Comparison of ENCODE assay signal across 1 mouse cellular context in genomic region chr15:81729241-81729791, GRCm38 (mm10).
TF ChIP-seq lines count a peak whose summit lies in the region.

No protein-coding gene starts in this region.

TF ChIP-seq in MEL, 35 proteins besides CTCF, POLR2A, EP300 and RAD21 (continued from another document):
- TF ChIP-seq TCF12 (IDR thresholded peaks at IDR 0.05; ENCODE audit: low read depth, low read length), result no peak
- TF ChIP-seq ELF1 (IDR thresholded peaks at IDR 0.05; ENCODE audit: low read depth, low read length), result no peak
- no peak for TF ChIP-seq HCFC1 (IDR thresholded peaks at IDR 0.05; ENCODE audit: low read depth, low read length)
- TF ChIP-seq TBP (IDR thresholded peaks at IDR 0.05; ENCODE audit: low read depth, low read length), result no peak
- TF ChIP-seq POLR2AphosphoS2 (IDR thresholded peaks at IDR 0.05; ENCODE audit: low read length), result no peak
- no peak for TF ChIP-seq JUND (IDR thresholded peaks at IDR 0.05; ENCODE audit: low read depth, low read length)
- no peak for TF ChIP-seq NELFE (IDR thresholded peaks at IDR 0.05; ENCODE audit: low read depth, low read length)
- TF ChIP-seq MAFK (IDR thresholded peaks at IDR 0.05; ENCODE audit: borderline replicate concordance, low read depth, low read length), result no peak
- no peak for TF ChIP-seq USF2 (IDR thresholded peaks at IDR 0.05; ENCODE audit: borderline replicate concordance in 1 of 2, insufficient read depth in 1 of 2, low read depth in 1 of 2, low read length in 2 of 2)
- no peak for TF ChIP-seq UBTF (IDR thresholded peaks at IDR 0.05; ENCODE audit: borderline replicate concordance, insufficient read depth, low read depth, low read length)
- no peak for TF ChIP-seq SMC3 (IDR thresholded peaks at IDR 0.05; ENCODE audit: low read depth, low read length)
- no peak for TF ChIP-seq KAT2A (conservative IDR thresholded peaks at IDR 0.05; ENCODE audit: low read depth, low read length)
- TF ChIP-seq MYC (IDR thresholded peaks at IDR 0.05; ENCODE audit: low read depth, low read length), result no peak
- TF ChIP-seq ZNF384 (IDR thresholded peaks at IDR 0.05; ENCODE audit: low read depth, low read length), result no peak
- no peak for TF ChIP-seq CHD1 (IDR thresholded peaks at IDR 0.05; ENCODE audit: low read depth, low read length)
- TF ChIP-seq TAL1 (IDR thresholded peaks at IDR 0.05; ENCODE audit: low read length), result no peak
- TF ChIP-seq MXI1 (IDR thresholded peaks at IDR 0.05; ENCODE audit: low read depth, low read length), result no peak
- TF ChIP-seq BHLHE40 (IDR thresholded peaks at IDR 0.05; ENCODE audit: borderline replicate concordance, low read depth, low read length), result no peak
